Mouse (Mus musculus) T-helper 2 cell (primary cell): ENCODE measurements at regions not wholly inside any gene's neighbourhood (a gene's known extent, or its start where the extent isn't known, plus 50 kb on each side); places are given as distances from the start of the nearest gene placed in this dataset.
"Not testable (repeated sequence)": the region's sequence is repeated elsewhere in the genome, so short reads cannot be mapped to it uniquely, and the experiment has no call there.

Source experiments
- in situ Hi-C: fragments of 300-600 bp; cut with MboI, MseI; formaldehyde crosslinking; loops from one replicate; pipeline ENCODE4 v1.15.1; 2025; ENCODE audit warnings: high pct_unique_total_duplicates

DNA sequence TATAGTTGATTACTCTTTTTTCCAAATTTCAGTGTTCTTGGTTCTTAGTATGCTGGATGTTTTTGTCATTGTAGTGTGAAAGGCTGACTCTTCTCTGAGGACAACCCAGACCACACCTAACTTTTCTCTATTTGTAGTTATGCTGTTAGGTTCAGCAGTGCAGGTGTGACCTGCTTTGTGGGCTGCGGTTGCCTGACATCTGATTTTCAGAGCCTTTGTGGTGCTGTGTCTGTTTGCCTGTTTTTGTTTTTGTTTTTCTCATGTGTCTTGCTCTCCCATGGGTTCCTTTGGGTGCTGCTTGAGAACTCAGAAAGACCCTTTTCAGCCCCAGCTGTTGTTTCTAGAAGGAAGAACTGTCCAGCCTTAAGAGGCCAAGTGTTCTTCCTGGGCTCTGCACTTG lies 52.0 kb upstream of the Trpm1 start:
- in situ Hi-C loops: no loop called here

DNA sequence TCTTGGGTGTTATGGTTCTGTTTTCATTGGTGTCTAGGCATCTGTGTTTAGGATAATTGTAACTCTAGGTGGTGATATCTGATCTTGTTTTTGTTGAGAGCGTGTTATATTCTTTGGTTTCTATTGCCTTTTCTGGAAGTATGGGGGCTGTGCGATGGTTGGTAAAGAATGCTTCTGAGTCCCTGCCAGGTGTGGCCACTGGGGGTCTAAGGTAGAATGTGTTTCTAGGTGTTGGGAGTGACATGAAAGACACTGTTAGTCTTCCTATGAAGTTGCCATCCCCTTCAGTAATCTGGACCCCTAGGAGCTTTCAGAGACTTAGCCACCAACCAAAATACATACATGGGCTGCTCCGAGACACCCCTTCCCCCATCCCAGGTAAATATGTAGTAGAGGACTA lies 54.0 kb upstream of the Trpm1 start:
- in situ Hi-C loops: no loop called here

DNA sequence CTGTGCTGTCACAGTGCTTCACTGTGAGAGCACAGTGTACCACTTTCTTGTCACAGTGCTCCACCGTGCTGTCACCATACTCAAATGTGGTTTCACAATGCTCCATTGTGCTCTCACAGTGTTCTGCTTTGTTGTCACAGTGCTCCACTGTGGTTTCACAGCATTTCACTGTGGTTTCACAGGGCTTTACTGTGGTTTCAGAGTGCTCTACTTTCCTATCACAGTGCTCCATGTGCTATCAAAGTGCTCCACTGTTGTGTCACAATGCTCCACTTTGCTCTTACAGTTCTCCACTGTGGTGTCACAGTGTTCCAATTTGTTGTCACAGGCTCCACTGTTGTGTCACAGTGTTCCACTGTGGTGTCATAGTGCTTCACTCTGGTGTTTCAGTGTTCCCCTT lies 63.6 kb upstream of the Trpm1 start:
- in situ Hi-C loops: no loop called here

DNA sequence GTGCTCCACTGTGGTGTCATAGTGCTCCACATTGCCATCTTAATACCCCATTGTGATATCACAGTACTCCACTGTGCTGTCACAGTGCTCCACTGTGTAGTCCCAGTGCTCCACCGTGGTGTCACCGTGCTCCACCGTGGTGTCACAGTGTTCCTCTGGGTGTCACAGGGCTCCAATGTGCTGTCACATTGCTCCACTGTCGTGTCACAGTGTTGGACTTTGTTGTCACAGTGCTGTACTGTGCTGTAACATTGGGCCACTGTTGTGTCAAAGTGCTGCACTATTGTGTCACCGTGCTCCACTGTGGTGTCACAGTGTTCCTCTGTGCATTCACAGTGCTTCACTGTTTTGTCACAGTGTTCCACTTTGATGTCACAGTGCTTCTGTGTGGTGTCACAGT lies 64.6 kb upstream of the Trpm1 start:
- in situ Hi-C loops: no loop called here

DNA sequence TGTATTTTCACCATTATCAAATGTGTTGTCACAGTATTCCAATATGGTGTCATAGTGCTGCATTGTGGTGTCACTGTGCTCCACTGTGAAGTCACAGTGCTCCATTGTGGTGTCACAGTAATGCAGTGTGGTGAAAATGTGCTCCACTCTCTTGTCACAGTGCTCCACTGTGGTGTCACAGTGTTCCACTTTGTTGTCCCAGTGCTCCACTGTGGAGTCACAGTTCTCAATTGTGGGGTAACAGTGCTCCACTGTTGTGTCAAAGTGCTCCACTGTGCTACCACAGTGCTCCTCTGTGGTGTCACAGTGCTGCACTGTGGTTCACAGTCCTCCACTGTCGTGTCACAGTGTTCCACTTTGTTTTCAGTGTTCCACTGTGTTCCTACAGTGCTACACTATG lies 69.7 kb upstream of the Trpm1 start:
- in situ Hi-C loops: not testable (repeated sequence)

DNA sequence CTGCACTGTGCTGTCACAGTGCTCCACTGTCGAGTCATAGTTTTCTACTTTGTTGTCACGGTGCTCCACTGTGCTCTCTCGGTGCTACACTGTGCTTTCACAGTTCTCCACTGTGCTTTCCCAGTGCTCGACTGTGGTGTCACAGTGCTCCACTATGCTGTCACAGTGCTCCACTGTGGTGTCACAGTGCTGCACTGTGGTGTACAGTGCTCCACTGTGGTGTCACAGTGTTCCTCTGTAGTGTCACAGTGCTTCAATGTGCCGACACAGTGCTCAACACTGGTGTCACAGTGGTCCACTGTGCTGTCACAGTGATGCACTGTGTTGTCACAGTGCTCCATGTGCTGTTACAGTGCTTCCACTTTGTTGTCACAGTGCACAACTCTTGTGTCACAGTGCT lies 71.0 kb upstream of the Trpm1 start:
- in situ Hi-C loops: no loop called here

DNA sequence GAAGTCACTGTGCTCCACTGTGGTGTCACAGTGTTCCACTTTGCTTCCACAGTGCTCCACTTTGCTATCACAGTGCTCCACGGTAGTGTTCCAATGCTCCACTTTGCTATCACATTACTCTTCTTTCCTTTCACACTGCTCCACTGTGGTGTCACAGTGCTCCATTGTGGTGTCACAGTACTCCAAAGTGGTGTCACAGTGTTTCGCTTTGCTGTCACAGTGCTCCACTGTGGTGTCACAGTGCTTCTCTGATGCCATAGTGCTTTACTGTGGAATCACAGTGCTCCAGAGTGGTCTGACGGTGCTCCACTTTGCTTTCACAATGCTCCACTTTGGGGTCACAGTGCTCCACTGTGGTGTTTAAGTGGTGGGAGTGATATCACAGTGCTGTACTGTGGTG lies 71.4 kb upstream of the Trpm1 start:
- in situ Hi-C loops: no loop called here

DNA sequence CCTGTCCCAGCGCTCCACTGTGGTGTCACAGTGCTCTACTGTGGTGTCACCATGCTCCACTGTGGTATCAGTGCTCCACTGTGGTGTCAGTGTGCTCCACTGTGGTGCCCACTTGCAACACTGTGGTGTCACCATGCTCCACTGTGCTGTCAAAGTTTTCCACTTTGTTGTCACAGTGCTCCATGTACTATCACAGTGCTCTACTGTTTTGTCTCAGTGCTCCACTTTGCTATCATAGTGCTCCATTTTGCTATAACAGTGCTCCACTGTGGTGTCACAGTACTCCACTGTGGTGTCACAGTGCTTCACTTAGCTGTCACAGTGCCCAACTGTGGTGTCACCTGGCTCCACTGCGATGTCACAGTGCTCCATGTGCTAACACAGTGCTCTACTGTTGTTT lies 72.0 kb upstream of the Trpm1 start:
- in situ Hi-C loops: no loop called here

DNA sequence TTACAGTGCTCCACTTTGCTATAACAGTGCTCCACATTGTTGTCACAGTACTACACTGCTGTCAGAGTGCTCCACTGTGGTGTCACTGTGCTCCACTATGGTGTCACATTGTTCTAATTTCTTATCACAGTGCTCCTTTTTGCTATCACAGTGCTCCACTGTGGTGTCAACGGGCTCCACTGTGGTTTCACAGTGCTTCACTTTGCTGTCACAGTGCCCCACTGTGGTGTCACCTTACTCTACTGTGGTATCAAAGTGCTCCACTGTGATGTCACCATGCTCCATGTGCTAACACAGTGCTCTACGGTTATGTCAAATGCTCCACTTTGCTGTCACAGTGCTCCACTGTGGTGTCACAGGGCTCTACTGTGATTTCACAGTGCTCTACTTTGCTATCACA lies 72.6 kb upstream of the Trpm1 start:
- in situ Hi-C loops: no loop called here

DNA sequence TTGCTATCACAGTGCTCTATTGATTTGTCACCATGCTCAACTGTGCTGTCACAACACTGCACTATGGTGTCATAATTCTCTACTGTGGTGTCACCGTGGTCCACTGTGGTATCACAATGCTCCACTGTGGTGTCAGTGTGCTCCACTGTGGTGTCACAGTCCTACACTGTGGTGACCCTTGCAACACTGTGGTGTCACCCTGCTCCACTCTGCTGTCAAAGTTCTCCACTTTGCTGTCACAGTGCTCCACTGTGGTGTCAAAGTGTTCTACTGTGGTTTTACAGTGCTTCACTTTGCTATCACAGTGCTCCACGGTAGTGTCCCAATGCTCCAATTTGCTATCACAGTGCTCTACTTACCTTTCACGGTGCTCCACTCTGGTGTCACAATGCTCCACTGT lies 74.3 kb upstream of the Trpm1 start:
- in situ Hi-C loops: no loop called here

DNA sequence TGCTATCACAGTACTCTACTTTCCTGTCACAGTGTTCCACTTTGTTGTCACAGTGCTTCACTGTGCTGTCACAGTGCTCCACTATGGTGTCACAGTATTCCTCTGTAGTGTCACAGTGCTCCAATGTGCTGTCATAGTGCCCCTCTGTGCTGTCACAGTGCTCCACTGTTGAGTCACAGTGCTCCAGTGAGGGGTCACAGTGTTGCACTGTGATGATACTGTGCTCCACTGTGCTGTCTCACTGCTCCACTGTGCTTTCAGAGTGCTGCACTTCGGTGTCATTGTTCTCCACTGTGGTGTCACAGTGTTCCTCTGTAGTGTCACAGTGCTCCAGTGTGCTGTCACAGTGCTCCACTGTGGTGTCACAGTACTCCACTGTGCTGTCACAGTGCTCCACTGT lies 75.0 kb upstream of the Trpm1 start:
- in situ Hi-C loops: no loop called here

DNA sequence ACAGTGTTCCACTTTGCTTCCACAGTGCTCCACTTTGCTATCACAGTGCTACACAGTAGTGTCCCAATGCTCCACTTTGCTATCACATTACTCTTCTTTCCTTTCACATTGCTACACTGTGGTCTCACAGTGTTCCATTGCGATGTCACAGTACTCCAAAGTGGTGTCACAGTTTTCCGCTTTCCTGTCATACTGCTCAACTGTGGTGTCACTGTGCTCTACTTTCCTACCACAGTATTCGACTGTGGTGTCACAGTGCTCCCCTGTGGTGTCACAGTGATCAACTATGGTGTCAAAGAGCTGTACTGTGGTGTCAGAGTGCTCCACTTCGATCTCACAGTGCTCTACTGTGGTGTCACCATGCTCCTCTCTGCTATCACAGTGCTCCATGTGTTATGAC lies 76.1 kb upstream of the Trpm1 start:
- in situ Hi-C loops: no loop called here

DNA sequence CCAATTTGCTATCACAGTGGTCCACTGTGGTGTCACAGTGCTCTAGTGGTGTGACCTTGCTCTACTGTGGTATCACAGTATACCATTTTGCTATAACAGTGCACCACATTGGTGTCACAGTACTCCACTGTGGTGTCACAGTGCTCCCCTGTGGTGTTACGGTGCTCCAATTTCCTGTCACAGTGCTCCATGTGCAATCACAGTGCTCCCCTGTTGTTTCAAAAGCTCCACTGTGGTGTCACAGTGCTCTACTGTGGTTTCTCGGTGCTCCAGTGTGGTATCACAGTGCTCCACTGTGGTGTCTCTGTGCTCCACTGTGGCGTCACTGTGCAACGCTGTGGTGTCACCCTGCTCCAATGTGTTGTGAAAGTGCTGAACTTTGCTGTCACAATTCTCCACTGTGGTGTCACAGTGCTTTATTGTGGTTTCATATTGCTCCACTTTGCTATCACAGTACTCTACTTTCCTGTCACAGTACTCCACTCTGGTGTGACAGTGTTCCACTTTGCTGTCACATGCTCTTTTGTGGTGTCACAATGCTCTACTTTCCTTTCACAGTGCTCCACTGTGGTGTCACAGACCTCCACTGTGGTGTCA lies 76.8 kb upstream of the Trpm1 start:
- in situ Hi-C loops: no loop called here

DNA sequence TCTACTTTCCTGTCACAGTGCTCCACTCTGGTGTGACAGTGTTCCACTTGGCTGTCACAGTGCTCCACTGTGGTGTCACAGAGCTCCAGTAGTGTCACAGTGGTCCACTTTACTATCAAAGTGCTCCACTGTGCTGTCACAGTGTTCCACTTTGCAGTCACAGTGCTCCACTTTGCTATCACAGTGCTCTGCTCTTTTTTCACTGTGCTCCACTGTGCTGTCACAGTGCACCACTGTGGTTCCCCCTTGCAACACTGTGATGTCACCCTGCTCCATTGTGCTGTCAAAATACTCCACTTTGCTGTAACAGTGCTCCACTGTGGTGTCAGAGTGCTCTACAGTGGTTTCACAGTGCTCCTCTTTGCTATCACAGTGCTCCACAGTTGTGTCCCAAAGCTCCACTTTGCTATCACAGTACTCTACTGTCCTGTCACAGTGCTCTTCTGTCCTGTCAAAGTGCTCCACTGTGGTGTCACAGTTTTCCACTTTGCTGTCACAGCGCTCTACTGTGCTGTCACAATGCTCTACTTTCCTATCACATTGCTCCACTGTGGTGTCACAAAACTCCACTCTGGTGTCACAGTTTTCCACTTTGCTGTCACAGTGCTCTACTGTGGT lies 77.8 kb upstream of the Trpm1 start:
- in situ Hi-C loops: no loop called here

DNA sequence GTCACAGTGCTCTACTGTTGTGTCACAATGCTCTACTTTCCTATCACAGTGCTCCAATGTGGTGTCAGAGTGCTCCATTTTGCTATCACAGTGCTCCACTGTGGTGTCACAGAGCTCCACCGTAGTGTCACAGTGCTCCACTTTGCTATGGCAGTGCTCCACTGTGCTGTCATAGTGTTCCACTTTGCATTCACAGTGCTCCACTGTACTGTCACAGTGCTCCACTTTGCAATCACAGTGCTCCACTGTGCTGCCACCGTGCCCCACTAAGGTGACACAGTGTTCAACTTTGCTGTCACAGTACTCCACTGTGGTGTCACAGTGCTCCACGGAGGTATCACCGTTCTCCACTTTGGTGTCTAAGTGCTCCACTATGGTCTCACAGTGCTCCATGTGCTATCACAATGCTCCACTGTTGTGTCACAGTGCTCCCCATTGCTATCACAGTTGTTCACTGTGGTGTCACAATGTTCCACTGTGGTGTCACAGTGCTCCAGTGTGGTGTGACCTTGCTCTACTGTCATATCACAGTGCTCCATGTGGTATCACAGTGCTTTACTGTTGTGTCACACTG lies 78.9 kb upstream of the Trpm1 start:
- in situ Hi-C loops: loop anchor here (25.0 kb wide), 1 partner anchor 663 kb away; no protein-coding TSS in a partner anchor

DNA sequence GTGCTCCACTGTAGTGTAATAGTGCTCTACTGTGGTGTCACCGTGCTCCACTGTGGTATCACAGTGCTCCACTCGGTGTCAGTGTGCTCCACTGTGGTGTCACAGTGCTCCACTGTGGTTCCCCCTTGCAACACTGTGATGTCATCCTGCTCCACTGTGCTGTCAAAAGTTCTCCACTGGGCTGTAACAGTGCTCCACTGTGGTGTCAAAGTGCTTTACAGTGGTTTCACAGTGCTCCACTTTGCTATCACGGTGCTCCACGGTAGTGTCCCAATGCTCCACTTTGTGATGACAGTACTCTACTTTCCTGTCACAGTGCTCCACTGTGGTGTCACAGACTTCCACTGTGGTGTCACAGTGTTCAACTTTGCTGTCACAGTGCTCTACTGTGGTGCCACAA lies 79.4 kb upstream of the Trpm1 start:
- in situ Hi-C loops: loop anchor here (25.0 kb wide), 1 partner anchor 663 kb away; no protein-coding TSS in a partner anchor

DNA sequence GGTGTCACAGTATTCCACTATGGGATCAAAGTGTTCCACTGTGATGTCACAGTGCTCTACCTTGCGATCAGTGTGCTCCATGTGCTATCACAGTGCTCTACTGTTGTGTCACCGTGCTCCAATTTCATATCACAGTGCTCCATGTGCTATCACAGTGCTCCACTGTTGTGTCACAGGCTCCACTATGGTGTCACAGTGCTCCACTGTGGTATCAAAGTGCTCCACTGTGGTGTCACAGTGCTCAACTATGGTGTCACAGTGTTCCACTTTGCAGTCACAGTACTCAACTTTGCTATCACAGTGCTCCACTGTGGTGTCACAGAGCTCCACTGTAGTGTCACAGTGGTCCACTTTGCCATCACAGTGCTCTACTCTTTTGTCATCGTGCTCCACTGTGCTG lies 79.9 kb upstream of the Trpm1 start:
- in situ Hi-C loops: loop anchor here (25.0 kb wide), 1 partner anchor 664 kb away; no protein-coding TSS in a partner anchor

DNA sequence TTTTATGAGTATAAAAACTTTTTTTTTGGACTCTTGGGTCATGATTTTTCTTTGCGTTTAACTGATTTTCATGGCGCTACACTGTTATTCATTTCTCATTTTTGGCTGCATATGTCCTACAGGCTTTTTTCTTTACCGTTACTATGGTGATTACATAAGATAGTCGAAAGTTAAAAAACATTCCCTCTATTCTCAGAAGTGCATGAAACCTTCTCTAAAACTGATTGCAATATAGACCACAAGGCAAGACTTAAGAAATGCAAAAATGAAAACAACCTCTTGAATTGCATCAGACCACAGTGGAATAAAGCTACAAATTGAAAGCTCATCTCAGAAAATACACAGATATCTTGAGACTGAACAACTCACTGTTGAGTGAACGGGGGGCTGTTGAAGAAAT lies 82.7 kb upstream of the Trpm1 start:
- in situ Hi-C loops: loop anchor here (25.0 kb wide), 1 partner anchor 666 kb away; no protein-coding TSS in a partner anchor

DNA sequence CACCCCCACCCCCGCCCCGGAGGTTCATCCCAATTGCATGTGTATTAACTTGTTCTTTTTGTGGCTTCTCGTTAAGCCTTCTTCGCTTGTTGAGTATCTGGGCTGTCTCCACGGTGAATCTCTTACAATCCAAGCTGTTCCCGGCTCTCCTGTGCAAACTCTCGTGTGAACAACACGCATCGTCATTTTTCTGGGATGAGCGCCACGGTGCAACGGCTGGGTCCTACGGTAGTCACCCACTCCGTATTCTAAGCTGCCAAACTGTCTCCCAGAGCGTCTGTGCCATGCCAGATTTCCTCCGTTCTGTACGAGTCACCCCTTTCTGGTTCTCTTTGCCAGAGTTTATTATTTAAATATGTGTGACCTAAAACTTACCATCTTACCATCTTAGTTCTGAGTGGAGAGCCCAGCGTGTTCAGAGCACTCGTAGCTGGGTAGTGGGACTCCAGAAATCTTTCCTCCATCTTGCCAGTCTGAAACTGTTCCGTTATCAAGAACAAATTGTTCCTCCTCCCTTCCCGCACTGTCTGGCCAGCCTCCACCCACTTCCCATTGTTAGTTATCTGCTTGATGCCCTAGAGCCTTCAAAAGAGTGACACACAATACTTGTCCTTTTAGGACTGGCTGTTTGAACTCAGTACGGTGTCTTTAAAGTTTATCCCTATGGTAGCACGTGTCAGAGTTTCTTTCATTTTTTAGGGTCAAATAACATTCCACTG lies 87.9 kb upstream of the Trpm1 start:
- in situ Hi-C loops: loop anchor here (25.0 kb wide), 1 partner anchor 672 kb away; no protein-coding TSS in a partner anchor

DNA sequence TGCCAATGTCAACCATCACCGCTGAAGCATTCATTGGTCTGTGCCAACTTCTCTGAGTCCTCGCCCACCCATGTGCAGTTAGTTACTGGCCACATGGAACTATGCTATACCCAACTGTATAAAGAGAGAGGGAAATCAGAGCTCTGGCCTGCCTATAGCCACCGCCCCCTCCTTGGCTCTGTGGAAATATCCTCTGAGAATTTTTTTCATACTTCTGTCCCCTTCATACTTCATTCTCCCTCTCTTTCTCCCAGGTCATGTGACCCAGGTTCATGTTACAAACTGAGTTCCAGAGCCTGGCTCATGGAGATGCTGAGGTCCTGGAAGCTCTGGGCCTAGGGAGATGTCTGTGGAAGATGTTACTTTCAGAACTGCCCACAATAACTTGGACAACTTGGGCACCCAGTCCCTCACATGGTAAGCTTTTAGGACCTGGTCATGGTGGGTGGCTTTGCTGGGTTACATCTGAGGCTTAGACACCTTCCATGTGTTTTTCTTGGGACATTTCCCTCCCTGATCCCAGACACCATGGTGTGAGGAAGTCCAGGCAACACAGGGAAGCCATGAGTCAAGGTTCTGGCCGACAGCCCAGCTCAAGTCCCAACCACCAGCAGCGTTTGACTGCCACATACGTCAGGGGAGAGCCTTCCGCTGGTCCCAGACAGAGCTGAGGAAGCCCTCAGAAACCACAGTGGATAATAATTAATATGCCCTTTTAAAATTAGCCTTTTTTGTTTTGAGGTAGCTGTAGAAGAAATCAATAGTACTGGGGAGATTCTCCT lies 89.0 kb upstream of the Trpm1 start:
- in situ Hi-C loops: loop anchor here (25.0 kb wide), 1 partner anchor 673 kb away; no protein-coding TSS in a partner anchor

DNA sequence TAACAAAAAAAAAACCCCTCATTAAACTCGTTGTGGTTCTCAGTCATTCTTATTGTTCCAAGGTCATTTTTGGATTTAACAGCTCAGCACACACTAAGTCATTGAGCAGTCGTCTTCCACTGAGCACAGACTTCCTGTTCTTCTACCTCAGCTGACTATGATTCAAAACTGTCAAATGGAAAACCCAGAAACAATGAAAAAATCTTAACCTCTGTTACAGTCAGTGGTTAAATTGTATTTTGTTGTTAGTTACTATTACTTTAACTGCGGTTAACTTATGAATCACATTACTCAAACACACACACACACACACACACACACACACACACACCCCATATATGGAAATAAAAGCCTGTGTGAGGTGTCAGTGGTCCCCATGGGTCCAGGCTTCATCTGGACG lies 92.5 kb upstream of the Trpm1 start:
- in situ Hi-C loops: loop anchor here (25.0 kb wide), 1 partner anchor 676 kb away; no protein-coding TSS in a partner anchor

DNA sequence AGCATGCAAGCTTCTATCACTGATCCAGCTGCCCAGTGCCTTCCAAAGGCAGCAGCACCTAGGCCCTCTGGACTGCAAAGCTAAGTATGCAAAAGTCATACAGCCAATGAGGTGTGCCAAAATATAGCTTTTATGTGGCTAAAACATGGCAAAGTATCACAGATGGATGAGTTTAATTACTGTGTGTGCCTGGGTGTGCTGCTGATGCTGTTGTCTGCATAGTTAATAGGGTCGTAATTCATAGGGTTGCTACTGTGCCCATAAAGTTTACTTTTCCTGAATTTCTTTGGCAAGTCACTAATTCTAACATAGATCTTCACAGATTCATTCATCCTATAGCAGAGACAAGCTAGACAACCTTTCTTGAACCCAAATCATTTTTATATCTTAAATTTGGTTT lies 93.1 kb upstream of the Trpm1 start:
- in situ Hi-C loops: loop anchor here (25.0 kb wide), 1 partner anchor 677 kb away; no protein-coding TSS in a partner anchor
